ENCODE assay signal across 15 mouse cellular contexts in the genomic region with DNA sequence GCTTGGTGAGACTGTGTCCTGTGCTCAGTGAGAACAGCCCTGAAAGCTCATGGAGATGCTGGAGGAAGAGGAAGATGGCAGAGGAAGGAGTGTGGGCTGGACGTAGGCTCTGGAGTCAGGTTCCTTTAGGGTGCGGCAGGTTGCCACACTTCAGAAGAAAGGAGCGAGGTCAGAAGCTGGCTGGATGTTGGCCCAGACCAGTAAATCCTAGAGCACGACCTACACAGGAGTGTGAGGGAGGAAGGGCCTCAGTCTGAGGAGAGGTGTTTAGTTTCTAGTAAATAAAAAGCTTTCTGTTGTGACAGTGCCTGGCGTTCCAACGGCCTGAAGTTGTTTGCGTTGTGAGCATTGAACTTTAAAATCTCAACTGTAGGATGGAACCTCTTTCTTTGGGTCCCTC. TPM values are rescaled to one million over a fixed set of nuclear protein-coding genes. Genes with fewer than 3 reads are reported as not detected.
DNase-seq lines count a peak whose midpoint lies in the region; ATAC-seq lines count a peak whose summit lies in the region.
"Had no signal": no experiment of that assay in that cellular context is flagged by ENCODE, and none has a peak within 500 bp of the region (broad histone marks: within the 10 kb centered on the region; RNA-seq: fewer than 3 reads in every experiment).

No protein-coding gene starts in this region.

- no peak overlapping the region for H3K4me3 ChIP-seq in kidney, embryonic 16.5 days (ENCODE audit: low read length)
- no peak overlapping the region for H3K4me3 ChIP-seq in forebrain, embryonic 12.5 days (replicated peaks)
- no peak overlapping the region for H3K4me3 ChIP-seq in forebrain, embryonic 15.5 days
- H3K4me3 ChIP-seq in hindbrain, embryonic 16.5 days (ENCODE audit: low read length), result no peak overlapping the region
- H3K4me3 ChIP-seq: liver, embryonic 13.5 days; lung, embryonic 15.5 days had no signal

- peaks cover 8% of the 10 kb centered on the region for H3K4me1 ChIP-seq in kidney, embryonic 16.5 days (ENCODE audit: insufficient read depth, low read length)
- H3K4me1 ChIP-seq in forebrain, embryonic 12.5 days, result peaks cover 50% of the 10 kb centered on the region
- H3K4me1 ChIP-seq in forebrain, embryonic 15.5 days, result peaks cover 38% of the 10 kb centered on the region
- H3K4me1 ChIP-seq in hindbrain, embryonic 16.5 days (ENCODE audit: control insufficient read depth, insufficient read depth, low read depth, low read length), result peaks cover 17% of the 10 kb centered on the region
- H3K4me1 ChIP-seq: liver, embryonic 13.5 days; lung, embryonic 15.5 days had no signal

- H3K9me3 ChIP-seq in kidney, embryonic 16.5 days (ENCODE audit: low read length), result no peaks in the 10 kb centered on the region
- H3K9me3 ChIP-seq in forebrain, embryonic 12.5 days, result no peaks in the 10 kb centered on the region
- H3K9me3 ChIP-seq in forebrain, embryonic 15.5 days, result no peaks in the 10 kb centered on the region
- H3K9me3 ChIP-seq in hindbrain, embryonic 16.5 days (ENCODE audit: control insufficient read depth, low read length), result no peaks in the 10 kb centered on the region
- H3K9me3 ChIP-seq: liver, embryonic 13.5 days; lung, embryonic 15.5 days had no signal

- ATAC-seq in kidney, embryonic 16.5 days (ENCODE audit: low FRiP score, low TSS enrichment), result peak; percentile 64
- ATAC-seq in forebrain, embryonic 12.5 days (ENCODE audit: low FRiP score), result no peak
- ATAC-seq in forebrain, embryonic 15.5 days (replicated peaks), result no peak
- ATAC-seq in hindbrain, embryonic 16.5 days, result no peak
- ATAC-seq in inflammation-experienced regulatory T-cells, adult 6 months, result no peak

- no peak overlapping the region for H3K9ac ChIP-seq in kidney, embryonic 16.5 days (replicated peaks; ENCODE audit: low read length)
- no peak overlapping the region for H3K9ac ChIP-seq in forebrain, embryonic 12.5 days
- no peak overlapping the region for H3K9ac ChIP-seq in forebrain, embryonic 15.5 days (replicated peaks)
- H3K9ac ChIP-seq in hindbrain, embryonic 16.5 days (ENCODE audit: low read depth, low read length), result no peak overlapping the region
- H3K9ac ChIP-seq: liver, embryonic 13.5 days; lung, embryonic 15.5 days had no signal

- WGBS in kidney, embryonic 16.5 days, result 25% methylated on average over 7 of the region's 7 CpGs
- WGBS in forebrain, embryonic 12.5 days, result 84% methylated on average over 7 of the region's 7 CpGs
- 71% methylated on average over 7 of the region's 7 CpGs for WGBS in forebrain, embryonic 15.5 days
- WGBS in hindbrain, embryonic 16.5 days, result 62% methylated on average over 7 of the region's 7 CpGs

- H3K27me3 ChIP-seq in kidney, embryonic 16.5 days (ENCODE audit: insufficient read depth, low read length), result no peaks in the 10 kb centered on the region
- no peaks in the 10 kb centered on the region for H3K27me3 ChIP-seq in forebrain, embryonic 12.5 days
- H3K27me3 ChIP-seq in forebrain, embryonic 15.5 days, result no peaks in the 10 kb centered on the region
- H3K27me3 ChIP-seq in hindbrain, embryonic 16.5 days (replicated peaks; ENCODE audit: control insufficient read depth, insufficient read depth, low read length), result no peaks in the 10 kb centered on the region
- H3K27me3 ChIP-seq: liver, embryonic 13.5 days; lung, embryonic 15.5 days had no signal

- H3K4me2 ChIP-seq in kidney, embryonic 16.5 days (replicated peaks; ENCODE audit: low read depth, low read length), result no peak overlapping the region
- H3K4me2 ChIP-seq in forebrain, embryonic 12.5 days, result no peak overlapping the region
- no peak overlapping the region for H3K4me2 ChIP-seq in forebrain, embryonic 15.5 days (replicated peaks)
- no peak overlapping the region for H3K4me2 ChIP-seq in hindbrain, embryonic 16.5 days (ENCODE audit: low read length)
- H3K4me2 ChIP-seq: liver, embryonic 13.5 days; lung, embryonic 15.5 days had no signal

- peak overlapping the region; percentile 49; the same call in 1 of the 2 replicates for H3K27ac ChIP-seq in kidney, embryonic 16.5 days (ENCODE audit: low read length)
- peak overlapping the region; percentile 77 for H3K27ac ChIP-seq in forebrain, embryonic 12.5 days
- H3K27ac ChIP-seq in forebrain, embryonic 15.5 days (replicated peaks), result peak overlapping the region; percentile 48; the same call in 1 of the 2 replicates
- peak overlapping the region; percentile 23; the same call in 1 of the 2 replicates for H3K27ac ChIP-seq in hindbrain, embryonic 16.5 days (ENCODE audit: low read depth, low read length)
- H3K27ac ChIP-seq: liver, embryonic 13.5 days; lung, embryonic 15.5 days; macrophage had no signal

- no peak for DNase-seq in kidney, adult 18-20 months
- no peak for DNase-seq in embryo, embryonic 10.5 days (ENCODE audit: low spot score)
- DNase-seq in ovary, postnatal 36 days (ENCODE audit: low spot score), result no peak
- DNase-seq: cerebellum, adult 8-10 months; gastrocnemius, postnatal 14 days; kidney, postnatal 36 days; liver, embryonic 13.5 days; retina, postnatal 1 day had no signal

- no peaks in the 10 kb centered on the region for H3K36me3 ChIP-seq in kidney, embryonic 16.5 days (ENCODE audit: insufficient read depth, low read length)
- peaks cover 19% of the 10 kb centered on the region; the same call in 1 of the 2 replicates for H3K36me3 ChIP-seq in forebrain, embryonic 12.5 days (replicated peaks)
- peaks cover 6% of the 10 kb centered on the region; the same call in 1 of the 2 replicates for H3K36me3 ChIP-seq in forebrain, embryonic 15.5 days
- H3K36me3 ChIP-seq in hindbrain, embryonic 16.5 days (ENCODE audit: control insufficient read depth, insufficient read depth, low read length), result 0 out of 2 replicates have a peak, but pooled peaks cover 3% of the 10 kb centered on the region
- H3K36me3 ChIP-seq: liver, embryonic 13.5 days; lung, embryonic 15.5 days had no signal

RNA-seq across cellular contexts. Expression of gene Kif5c, which starts 59.3 kb away (rescaled TPM):
- polyA plus RNA-seq in kidney, embryonic 16.5 days (2015; fragmentation: Nextera tagmentation; extraction: Ambion mirVana), result 5.0 and 5.4 TPM in 2 replicates
- polyA plus RNA-seq in forebrain, embryonic 12.5 days (2016; fragmentation: Nextera tagmentation; extraction: Ambion mirVana), result 135 and 149 TPM in 2 replicates
- 171 and 172 TPM in 2 replicates for polyA plus RNA-seq in forebrain, embryonic 15.5 days (2015; fragmentation: Nextera tagmentation; extraction: Ambion mirVana)
- polyA plus RNA-seq in hindbrain, embryonic 16.5 days (2015; fragmentation: Nextera tagmentation; extraction: Ambion mirVana), result 168 and 173 TPM in 2 replicates
- polyA plus RNA-seq in inflammation-experienced regulatory T-cells, adult 6 months (2017; shearing (Covaris generic)), result 1 to 10 TPM; 2.5 to 3.1 (median 2.6) TPM

Comparison
In these comparisons a context has a peak if more than half of its experiments do, and no peak if none do; other contexts are left out.
1. H3K27ac ChIP-seq: peak in every context shown above with its lines; median percentile 77 in forebrain, embryonic 12.5 days; 49 in kidney, embryonic 16.5 days; 48 in forebrain, embryonic 15.5 days; 23 in hindbrain, embryonic 16.5 days.
2. RNA of gene Kif5c, which starts 59.3 kb away (polyA plus RNA-seq): 171 to 172 TPM in forebrain, embryonic 15.5 days, 168 to 173 TPM in hindbrain, embryonic 16.5 days and 135 to 149 TPM in forebrain, embryonic 12.5 days; 5.0 to 5.4 TPM in kidney, embryonic 16.5 days and 2.5 to 3.1 TPM in inflammation-experienced regulatory T-cells, adult 6 months; every median in the first group is over 10 times any median in the second.